Mouse (Mus musculus) frontal cortex, postnatal 36 days (tissue): ENCODE measurements around the gene Prss42.

Experiments
- DNase-seq, 2 experiments: peaks; one replicate each; pipeline ENCODE4 v3.0.0; 2022; ENCODE audit warnings: low spot score in 2 of 2

Gene Prss42

GRCm38 (mm10) chr9:110797866-110798265 is at the start of gene Prss42:
Gene Prss42 (plus strand): TSS chr9:110798166.
- DNase-seq = no peak

GRCm38 (mm10) chr9:110748451-110748850 is 49.5 kb upstream of the Prss42 start:
- no peak for DNase-seq

DNA sequence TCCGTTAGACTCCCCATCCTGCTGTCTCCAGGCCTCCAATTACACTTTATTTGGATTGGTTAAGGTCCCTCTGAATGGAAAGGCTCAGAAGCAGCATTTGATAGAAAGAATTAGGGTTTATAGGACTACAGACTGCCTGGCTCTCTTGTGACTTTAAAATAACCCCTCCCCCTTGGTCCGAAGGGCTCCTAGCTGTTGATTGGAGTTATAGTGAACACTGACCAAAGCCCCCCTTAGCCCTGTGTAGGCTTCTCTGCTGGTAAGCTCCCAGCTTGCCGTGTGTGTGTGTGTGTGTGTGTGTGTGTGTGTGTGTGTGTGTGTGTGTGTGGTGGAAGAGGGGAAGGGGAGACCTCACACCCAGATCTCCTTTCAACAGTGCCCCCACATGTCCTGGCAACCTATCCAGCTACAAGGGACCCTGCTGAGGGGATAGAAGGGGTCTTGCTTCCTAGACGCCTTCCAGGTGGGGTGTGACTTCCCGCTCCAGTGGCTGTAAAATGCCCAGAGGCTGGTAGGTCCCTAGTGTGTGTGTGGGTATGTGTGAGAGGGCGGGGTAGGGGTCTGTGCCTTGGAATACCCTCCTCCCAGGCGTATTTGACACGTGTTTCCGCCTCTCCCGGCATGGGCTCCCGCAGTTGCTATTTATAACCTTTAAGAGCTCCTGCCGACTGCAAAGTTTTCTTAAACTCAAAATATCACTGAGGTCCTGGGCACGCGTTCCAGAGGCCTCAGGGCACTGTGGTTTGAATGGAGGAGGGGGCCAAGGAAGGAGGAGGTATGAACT is 47.4 kb upstream of the Prss42 start:
- no peak for DNase-seq

DNA sequence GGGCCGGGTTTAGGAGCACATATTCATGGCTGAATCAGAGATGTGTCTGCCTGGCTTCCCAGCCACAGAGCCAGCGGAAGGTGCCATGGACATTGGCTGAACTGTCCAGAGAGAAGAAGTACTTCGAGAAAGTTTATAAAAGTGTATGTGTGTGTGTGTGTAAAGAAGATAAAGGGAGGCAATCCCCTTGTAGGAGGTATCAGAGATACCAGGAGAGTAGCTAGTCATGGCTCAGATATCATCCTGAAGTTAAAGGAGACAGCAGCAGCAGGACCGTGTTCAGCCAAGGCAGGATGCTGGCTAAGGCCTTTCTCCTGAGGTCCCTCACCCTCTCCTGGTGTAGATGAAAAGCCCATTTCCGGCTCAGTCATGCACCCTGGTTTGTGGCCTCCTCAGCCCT is 46.6 kb upstream of the Prss42 start:
- DNase-seq = no peak

GRCm38 (mm10) chr9:110752917-110753435 is 45.0 kb upstream of the Prss42 start:
- DNase-seq = no peak

GRCm38 (mm10) chr9:110753773-110754172 is 44.2 kb upstream of the Prss42 start:
- no peak for DNase-seq

DNA sequence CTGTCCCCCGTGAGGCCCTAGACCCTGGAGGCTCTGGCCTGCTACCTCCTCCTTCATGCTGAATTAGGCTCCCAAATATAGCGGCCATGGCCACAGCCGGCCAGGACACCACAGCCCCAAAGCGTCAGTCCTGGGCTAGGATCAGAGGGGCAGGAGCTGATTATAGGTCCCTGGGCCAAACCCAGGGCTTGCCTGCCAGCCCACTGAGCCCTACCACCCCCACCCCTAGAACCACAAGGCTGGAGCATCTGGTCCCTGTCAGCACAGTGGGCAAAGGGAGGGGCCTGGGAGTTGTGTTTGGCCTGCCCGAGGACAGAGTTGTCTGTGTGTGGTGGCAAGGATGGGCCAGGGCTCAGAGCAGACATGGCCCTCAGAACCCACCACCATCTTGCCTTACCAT is 40.1 kb upstream of the Prss42 start:
- no peak for DNase-seq

GRCm38 (mm10) chr9:110758605-110759004 is 39.4 kb upstream of the Prss42 start:
- peak; percentile 15 to 47 for DNase-seq

DNA sequence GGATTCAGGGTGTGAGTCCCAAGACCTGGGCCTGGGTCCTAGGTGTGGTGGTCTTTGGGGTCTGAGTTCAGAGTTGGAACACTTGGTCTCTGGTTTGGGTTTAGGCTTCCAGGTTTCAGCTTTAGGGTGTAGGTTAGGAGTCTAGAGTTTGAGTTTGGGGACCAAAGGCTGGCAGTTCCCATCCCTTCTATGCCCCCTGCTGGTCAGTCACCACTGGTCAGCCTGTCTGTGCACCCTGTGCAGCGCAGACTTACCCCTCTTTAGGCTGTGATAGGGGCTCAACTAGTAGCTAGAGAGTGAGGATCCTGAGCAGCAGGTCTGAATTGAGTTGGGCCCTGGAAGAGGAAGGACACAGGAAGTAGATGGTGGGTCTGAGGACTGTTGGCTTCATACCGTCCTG is 38.7 kb upstream of the Prss42 start:
- DNase-seq = peak; percentile 15 to 25

GRCm38 (mm10) chr9:110760886-110761285 is 37.1 kb upstream of the Prss42 start:
- no peak for DNase-seq

GRCm38 (mm10) chr9:110762763-110763162 is 35.2 kb upstream of the Prss42 start:
- no peak for DNase-seq

DNA sequence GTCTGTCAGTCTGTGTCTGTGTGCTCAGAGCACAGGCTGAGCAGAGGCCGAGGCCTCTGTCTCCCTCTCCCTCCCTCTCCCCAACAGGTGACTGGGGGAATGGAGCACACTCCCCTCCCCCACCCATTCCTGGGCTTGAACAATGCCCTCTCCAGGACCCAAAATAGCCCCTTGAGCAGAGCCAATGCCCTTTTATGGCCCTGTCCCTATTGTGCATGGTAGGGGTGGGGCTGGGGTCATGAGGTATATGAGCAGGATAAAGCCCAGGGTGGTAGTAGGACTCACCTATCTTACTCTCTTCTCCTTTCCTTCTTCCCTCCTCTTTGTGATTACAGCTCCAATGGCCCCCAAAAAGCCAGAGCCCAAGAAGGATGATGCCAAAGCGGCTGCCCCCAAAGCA is 34.6 kb upstream of the Prss42 start:
- no peak for DNase-seq

DNA sequence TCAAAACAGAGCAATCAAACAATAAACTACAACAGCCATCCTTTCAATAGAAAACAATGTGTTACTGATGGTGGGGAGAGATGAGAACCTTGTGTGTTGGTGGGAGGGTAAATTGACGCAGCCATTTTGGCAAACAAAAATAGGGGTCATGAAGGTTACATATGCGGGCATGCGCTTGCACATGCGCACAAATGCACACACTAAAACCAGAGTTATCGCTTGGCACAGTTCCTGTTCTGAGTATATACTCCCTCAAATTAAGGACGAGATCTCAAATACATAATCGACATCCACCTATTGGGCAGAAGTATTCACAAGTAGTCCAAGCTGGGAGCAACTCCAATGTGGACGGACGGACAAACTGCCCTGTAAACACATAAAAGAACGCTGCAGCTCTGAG is 25.6 kb upstream of the Prss42 start:
- no peak for DNase-seq

- no peak for DNase-seq
Measured at GRCm38 (mm10) chr9:110774403-110775268, 23.3 kb upstream of the Prss42 start.

- no peak for DNase-seq
Measured at GRCm38 (mm10) chr9:110775269-110776022, 22.5 kb upstream of the Prss42 start.

- DNase-seq = no peak
Measured at GRCm38 (mm10) chr9:110778100-110778499, 19.9 kb upstream of the Prss42 start.

- DNase-seq = no peak
Measured at GRCm38 (mm10) chr9:110778559-110778958, 19.4 kb upstream of the Prss42 start.

DNA sequence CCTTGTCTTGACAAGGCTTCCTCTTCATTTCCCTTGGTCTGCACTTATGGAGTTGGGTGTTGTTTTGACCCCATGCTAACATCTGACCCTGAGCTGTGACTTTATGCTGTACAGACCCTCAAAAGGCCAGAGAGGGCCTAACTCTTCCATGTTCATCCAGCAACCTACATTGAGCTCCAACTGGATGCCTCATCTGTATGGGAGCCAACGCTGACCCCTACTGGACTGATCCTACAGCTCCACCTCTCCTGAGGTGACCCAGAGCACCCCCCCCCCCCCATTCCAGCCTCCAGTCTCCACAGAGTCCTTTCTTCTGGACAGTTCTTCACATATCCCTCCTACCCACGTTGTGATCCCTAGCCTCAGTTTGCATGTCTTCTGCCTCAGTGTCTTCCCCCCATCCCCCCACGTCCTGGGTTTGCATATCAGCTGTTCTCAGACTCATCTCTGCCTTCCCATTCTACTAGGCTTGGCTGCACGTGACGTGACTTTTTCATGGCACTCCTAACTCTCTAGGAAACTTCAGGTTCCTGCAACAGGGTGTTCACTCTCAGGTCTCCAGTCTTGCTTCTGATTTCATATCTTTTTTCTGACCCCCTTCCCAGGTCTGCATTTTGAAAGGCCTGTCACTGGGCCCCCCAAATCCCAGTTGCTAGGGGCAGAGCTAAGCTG is 18.6 kb upstream of the Prss42 start:
- DNase-seq = no peak

DNA sequence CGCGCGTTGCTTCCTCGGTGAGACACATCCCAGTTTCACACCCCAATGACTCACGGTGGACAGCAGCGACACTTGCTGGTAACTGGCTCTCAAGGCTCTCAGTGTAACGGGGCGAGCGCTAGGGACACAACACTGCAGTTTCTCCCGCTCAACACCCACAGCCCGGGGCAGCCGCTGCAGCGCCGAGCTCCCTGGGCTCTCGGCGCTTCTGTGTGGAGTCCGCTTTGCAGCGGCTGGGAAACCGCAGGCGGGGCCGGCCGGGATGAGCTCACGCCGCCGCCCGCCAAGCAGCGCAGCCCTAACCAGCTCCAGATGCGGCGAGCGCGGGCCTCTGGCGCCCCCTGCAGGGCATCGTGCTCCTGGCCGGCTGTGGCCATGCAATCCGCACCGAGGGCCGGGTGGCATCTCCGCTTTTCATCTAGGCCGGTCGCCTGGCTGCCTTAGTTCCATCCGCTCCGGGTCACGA is 16.7 kb upstream of the Prss42 start:
- peak; percentile 93 to 94 for DNase-seq

DNA sequence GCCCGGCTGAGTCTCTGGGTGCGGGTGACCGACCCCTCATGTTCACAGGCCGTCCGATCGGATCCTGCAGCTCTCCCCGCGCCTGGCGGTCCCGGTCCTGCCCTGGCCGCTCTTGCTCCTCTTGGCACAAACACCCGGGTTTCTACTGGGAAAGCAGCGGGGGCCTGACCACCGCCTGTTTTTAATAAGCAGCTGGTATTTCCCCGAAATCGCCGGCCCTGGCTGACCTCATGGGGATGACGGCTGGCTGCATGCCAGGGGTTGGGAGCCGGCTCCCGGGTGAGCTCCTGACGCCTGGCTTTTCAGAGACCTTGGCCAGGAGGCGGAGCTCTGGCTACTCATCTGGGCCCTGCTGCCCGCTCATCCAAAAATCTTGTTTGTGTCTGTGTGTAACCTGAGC is 16.2 kb upstream of the Prss42 start:
- peak; percentile 64 to 78 for DNase-seq

DNA sequence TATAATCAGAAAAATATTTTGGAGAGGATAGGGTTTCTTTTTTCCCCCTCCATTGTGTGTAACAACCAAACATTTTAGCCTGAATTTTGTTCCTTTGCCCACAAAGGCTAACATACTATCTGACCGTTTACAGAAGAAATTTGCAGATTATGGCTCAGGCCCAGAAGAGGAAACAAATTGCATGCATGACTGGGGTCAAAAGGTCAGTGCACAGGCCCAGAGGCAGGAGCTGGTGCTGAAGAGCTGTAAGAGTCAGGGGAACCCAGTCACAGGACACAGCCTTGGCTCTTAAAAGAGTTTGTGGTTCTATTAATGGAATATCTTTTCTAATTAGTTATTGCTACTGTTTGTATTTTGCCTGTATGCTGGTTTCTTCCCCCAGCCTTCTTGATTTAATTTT is 14.4 kb upstream of the Prss42 start:
- DNase-seq = no peak
